Mouse (Mus musculus) kidney, adult 18-20 months (tissue): Measurements from ENCODE around the gene Nptn.

Source experiments
- DNase-seq: peaks from one replicate; pipeline ENCODE4 v3.0.0; 2021

The Nptn gene

DNA sequence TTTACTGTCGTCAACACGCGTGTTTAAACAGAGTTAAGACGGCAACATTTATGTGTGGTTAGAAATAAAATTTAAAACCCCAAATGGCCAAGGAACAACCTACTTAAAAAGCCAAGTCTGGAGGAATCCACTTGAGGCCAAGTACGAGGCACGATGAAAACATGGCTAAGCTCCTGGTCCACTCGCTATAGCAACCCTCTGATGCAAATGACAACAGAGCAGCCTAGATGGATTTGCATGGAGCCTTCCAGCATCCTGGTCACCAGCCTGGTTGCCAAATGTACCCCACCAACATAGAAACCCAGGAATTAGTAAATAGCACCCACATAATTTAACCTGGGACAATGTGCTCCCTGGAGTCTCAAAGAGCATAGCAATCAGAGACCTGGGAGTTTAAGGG is 121.7 kb downstream of the Nptn start:
- no peak for DNase-seq

DNA sequence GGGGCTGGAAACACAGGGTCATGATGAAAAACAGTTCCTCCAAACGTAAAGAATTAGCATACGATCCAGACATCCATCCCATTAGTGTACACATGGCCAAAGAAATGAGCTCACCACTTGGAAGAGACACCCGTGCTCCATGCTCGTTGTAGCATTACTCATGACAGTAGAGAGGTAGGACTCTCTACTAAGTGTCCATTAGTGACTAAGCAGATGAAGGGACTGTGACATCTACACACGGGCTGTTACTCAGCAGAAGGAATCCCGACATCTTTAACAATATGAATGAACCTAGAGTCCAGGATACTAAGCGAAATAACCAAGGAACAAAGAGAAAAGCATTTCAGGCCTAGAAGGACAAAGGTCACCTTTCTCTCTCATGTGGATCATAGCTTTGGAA is 124.0 kb downstream of the Nptn start:
- DNase-seq = no peak
